Mouse (Mus musculus) CD4-positive, CD25-positive, alpha-beta regulatory T cell, adult 9 weeks (primary cell): ENCODE data around the gene Vps8. TPM values are rescaled to one million over a fixed set of nuclear protein-coding genes. Genes with fewer than 3 reads are reported as not detected.

ENCODE experiments used
- polyA plus RNA-seq: library from polyadenylated mRNA; unstranded; fragments of 100-300 nt; shearing (Covaris generic); gene quantifications from one replicate; pipeline ENCODE4 v1.2.1, GENCODE M21; 2017

The Vps8 gene
- 29.3 TPM for polyA plus RNA-seq

DNA sequence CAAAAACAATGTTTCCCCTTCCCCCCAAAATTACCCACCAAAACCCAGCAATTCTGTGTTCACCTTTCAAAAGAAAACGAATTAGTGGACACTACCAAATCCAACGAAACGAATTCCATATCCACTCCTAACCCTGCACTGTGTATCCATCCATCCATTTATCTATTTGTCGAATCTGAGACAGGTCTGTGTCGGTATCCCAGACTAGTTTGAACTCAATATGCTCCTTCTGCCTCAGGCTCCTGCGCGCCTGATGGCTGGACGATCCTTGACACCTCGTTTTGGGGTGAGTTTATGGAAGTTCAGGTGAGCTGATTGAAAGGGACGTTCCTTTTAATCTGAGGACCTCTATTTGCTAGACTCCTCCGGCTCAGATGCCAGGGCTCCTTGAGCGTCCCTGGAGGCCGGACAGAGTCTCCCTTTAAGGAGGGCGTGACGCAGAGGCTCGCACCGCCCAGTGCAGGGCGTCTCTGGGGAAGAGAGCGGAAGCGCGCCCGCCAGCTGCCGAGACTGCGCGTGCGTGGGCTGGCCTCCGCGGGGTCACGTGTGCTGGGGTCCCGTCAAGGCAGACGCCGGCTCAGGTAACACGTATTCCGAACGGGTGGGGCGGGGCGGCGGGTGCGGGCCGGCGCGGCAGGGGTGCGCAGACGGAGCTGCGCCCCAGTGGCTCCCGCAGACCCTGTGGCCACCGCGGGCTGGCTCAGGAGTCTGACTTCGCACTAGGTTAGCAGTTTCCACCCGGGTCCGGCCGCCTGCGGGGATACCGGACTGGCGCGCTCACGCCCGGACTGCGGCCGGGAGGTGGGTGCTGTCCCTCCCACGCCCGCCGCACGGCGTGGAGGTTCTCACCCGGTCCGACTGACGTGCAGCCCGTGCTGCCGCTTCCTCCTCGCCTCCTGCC is at the start of gene Vps8:
Vps8 (plus strand) TSS at position 474 of the 901 bp plus-strand sequence.

Other genes with a start within 250 kb of the Vps8 start
- not detected for gene Ephb3, start 218.4 kb upstream of the Vps8 start, polyA plus RNA-seq